Mouse (Mus musculus) left cerebral cortex, postnatal 36 days (tissue): ENCODE data around the gene Ruvbl2. TPM values are rescaled to one million over a fixed set of nuclear protein-coding genes. Genes with fewer than 3 reads are reported as not detected.
A peak's percentile ranks its signal among the peaks of the same experiment; 100 is the strongest.

Source experiments
- DNase-seq, 2 experiments: peaks; one replicate each; pipeline ENCODE4 v3.0.0; 2021 to 2022; ENCODE audit warnings: low spot score in 2 of 2, mixed read lengths in 1 of 2
- intact Hi-C: fragments of 180-260 bp; cut with DNase I; formaldehyde crosslinking; loops from one replicate; pipeline ENCODE4 v1.15.1; 2025
- total RNA-seq, 2 experiments: library from RNA; stranded (reverse); gene quantifications; 2 replicates each; pipeline ENCODE4 v1.2.3; 2021

Ruvbl2 gene
- total RNA-seq, 2 experiments from 2014 or later = 39.7 to 41.5 TPM

DNA sequence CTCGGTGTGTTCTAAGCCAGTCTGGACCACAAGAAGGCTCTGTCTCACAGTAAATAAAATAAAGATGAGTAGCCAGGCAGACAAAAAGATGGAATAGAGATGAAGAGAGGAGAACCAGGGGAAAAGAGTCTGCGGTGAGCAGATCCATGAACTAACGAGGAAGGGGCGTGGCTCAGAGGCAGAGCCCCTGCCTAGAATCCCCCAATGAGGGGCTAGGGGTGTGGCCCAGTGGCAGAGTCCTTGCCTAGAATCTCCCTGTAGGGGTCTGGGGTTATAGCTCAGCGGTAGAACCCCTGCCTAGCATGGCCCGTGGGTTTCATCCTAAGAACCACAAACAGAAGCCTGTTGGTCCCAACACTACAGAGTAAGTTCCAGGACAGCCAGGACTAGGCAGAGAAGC lies 850 bp downstream of the Ruvbl2 start:
- DNase-seq = no peak
- intact Hi-C loops = no loop called here

DNA sequence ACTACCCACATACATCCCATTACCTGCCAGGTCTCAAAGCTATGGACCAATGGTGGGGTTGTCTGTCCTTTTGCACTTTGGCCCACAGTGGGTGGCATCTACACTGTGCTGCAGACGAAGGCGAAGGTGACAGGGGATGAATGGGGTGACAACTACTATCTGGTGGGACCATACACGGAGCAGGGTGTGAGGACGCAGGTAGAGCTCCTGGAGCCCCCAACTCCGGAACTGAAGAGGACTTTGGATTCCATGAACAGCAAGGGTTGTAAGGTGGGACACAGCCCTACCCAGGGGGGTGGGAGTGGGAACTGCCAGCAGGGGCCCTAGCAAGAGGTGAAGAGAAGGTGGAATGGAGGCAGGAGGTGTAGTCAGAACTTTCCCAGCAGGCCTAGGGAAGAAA lies 1.5 kb downstream of the Ruvbl2 start:
- intact Hi-C loops = no loop called here
- DNase-seq = no peak

DNA sequence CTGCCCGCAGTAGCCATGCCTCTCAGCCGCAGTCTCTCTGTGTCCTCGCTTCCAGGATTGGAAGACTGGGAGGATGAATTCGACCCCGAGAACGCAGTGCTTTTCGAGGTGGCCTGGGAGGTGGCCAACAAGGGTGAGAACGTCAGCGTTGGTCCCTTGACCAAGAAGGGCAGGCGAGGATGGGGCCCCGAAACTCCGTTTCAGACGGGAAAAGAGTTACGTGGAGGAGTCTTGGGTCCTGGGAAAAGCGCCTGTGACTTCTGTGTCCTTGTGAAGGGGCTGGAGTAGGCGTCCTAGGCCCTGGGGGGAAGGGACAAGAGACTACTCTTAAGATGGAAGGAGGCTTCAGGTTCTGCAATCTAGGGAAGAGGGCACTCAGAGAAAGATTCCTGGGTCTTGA lies 2.9 kb downstream of the Ruvbl2 start:
- no peak for DNase-seq
- intact Hi-C loops = no loop called here

DNA sequence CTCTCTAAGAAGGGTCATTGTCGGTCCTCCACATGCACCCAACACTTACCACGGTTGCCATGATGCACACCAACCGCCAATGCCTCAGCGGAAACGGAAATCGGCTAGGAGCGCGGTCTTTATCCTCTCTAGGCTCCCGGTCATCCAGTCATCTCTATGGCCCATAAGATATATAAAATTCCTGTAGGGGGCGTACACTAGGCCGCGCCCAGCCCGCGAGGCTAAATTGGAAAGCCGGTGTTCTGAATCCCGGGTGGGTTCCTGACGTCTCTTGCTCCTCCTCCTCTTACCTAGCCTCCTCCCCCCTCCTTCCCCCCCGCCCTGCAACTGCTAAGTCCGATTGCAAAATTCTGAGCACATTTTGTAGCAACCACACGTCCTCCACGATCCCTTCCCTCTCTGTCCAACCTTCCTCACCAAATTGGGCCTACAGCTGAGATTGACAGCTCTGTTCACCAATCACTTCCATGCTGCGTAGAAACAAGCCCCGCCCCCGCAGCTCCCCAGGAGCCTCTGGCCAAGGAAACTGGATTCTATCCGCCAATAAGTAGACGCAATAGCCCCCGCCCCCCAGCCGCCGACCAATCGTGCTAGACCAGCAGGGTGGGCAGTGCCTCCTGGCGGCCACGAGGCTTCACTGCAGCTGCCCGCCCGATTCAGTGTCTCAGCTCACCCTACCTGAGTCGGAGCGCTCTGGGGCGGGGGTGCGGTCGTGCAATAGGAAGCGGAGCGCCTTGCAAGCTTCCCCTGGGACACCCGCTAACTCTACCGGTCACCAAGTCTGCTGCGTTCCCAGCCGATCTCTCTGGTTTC lies 3.5 kb downstream of the Ruvbl2 start, which contains the start of gene Gys1:
Gys1 (plus strand) TSS at position 642 of the 813 bp plus-strand sequence.
- intact Hi-C loops = no loop called here
- DNase-seq = peak; percentile 100

DNA sequence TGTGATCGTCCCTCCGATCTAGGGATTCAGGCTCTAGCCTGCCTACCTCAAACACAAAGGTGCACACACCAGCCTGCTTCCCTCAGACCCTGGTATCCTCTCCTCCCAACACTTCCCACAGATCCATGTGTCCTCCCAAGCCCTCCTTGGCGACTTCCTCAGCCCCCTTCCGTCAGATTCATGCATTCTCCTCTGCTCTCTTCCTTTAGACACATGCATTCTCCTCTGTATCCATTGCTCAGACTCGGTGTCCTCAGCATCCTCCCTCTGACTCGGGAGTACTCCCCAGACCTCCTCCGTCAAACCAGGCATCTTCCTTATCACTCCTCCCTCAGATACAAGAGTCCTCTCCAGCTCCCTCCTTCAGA lies 4.1 kb downstream of the Ruvbl2 start:
- no peak for DNase-seq
- intact Hi-C loops = no loop called here

DNA sequence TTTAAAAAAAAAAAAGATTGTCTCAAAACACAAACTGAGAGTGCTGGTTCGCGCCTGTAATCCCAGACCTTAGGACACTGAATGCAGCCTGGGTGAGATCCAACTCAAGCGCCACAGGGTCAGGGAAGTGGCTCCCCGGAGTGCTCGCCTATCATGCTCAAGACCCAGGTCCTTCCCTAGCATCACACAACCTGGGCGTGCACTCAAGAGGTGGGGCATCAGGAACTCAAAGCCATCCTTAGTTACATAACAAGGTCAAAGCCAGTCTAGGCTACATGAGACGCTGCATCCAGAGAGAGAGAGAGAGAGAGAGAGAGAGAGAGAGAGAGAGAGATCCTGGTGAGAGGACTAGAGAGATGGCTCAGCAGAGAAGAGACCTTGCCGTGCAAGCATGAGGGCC lies 11.3 kb downstream of the Ruvbl2 start:
- no peak for DNase-seq

DNA sequence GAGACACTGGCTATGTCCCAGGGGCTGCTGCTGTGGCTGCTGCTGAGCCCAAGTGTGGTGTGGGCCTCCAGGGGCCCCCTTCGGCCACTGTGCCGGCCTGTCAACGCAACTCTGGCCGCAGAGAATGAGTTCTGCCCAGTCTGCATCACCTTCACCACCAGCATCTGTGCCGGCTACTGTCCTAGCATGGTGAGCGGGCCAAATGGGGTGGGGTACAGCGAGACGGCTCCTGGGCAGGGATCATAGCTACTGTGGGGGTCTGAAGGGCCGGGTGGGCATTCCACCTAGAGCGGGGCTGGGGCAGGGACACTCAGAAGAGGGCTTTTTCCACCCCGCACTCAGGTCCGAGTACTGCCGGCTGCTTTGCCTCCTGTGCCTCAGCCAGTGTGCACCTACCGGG lies 16.7 kb downstream of the Ruvbl2 start:
- no peak for DNase-seq
- intact Hi-C loops = no loop called here

More for the DNA sequence above, 11.3 kb downstream of the Ruvbl2 start:
- intact Hi-C loops = no loop called here

DNA sequence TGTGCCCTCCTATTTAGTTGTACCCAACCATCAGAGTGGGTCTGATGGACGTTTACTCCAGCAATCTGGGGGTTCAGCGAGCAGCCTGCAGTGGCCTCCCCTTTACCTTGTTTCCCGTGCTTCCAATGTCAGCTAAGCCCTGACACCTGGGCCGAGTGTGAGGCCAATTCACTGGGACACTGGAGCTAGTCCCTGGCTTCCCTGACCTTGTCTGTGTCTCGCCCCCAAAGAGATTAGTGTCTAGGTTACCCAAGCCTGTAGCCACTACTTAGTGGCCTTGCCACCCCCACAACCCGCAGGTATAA lies 17.3 kb downstream of the Ruvbl2 start, which contains the start of gene Lhb:
Lhb (plus strand) TSS at position 206 of the 305 bp plus-strand sequence.
- no peak for DNase-seq
- intact Hi-C loops = no loop called here

DNA sequence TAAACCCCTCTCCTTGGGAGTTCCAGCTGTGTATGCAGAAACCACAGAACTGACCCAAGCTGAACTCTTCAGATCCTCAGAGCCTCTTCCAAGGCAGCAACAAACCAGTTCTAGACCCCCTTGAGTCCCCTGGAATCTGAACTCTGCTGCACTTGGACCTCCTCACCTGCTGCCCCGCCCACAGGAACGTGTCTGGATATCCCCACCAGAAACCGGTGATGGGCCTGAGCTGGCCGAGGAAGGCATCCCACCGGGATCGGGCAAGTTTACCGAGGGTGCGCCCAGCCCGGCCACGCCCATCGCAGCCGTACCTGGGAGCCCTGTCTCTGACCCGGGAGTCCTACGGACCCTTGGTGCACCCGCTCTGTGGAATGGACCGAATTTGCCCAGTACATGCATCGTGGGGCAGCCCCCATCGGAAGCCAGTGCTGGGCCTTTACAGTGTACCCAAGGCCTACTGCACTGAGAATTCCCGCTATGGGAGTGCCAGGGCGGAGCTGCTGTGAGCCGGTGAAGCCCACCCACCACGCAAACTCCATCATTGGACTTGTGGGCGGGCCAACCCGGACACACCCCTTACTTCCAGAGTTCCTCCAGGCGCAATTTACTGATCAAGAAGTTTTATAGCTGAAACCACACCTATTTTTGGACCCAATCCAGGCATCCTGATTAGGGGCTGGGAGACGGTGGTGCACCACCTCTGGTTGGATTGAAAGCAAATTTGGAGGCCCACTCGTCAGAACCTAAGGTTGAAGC lies 17.9 kb downstream of the Ruvbl2 start:
- intact Hi-C loops = no loop called here
- no peak for DNase-seq

DNA sequence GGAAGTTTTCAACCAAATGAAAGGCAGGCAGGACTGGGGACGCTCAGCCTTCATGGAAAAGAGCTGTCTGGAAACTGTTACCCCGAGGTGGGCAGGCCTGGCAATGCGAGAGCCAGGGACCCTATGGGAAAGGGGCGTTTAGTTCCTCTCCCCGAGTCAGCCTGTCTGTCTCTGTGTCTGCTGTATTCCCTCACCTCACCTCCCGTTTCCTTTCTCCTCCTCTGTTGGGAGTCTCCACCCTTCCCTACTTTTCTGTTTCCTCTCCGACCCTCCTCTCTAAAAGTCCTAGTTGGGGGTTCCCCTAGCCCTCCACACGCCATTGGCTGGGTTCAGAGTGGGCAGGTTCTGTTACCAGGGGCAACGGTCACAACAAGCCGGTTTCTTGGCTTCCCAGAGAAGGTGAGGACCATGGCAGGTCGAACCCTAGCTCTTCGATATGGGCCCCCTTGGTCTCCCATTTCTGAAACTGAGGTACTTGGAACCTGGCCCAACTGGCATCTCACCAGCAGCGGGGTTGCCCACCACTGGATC lies 19.9 kb downstream of the Ruvbl2 start:
- intact Hi-C loops = no loop called here
- DNase-seq = no peak

DNA sequence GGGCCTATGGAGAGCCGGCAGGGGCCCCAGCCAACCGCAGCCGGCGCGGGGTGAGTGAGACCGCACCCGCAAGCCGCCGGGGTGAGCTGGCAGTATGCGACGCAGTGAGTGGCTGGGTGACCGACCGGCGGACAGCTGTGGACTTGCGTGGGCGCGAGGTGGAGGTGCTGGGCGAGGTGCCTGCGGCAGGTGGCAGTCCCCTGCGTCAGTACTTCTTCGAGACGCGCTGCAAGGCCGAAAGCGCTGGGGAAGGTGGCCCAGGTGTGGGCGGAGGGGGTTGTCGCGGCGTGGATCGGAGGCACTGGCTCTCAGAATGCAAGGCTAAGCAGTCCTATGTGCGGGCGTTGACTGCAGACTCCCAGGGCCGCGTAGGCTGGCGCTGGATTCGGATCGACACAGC lies 22.3 kb downstream of the Ruvbl2 start:
- peak; percentile 33 to 69 for DNase-seq
- intact Hi-C loops = no loop called here

DNA sequence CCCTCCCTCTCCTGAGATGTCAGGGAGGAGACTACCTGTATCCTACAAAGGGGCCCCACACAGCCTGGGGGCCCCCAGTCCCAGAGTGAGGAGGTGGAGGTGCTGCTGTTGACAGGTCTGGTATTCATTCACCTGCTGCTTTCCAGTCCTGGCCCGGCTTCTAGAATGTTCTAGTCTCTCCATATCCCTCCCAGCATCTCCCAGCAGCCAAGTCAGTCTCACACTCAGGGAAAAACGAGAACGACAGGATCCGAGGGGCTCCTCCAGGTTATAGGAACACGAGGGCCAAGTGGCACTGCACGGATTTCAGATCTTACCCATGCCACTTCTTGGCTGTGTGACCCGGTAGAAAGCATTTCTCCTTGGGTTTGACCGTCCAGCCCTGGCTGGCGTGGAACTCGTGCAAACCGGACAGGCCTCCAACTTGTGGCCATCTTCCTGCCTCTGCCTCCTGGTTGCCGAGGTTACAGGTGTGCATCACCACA lies 23.1 kb downstream of the Ruvbl2 start:
- intact Hi-C loops = no loop called here
- DNase-seq = no peak

DNA sequence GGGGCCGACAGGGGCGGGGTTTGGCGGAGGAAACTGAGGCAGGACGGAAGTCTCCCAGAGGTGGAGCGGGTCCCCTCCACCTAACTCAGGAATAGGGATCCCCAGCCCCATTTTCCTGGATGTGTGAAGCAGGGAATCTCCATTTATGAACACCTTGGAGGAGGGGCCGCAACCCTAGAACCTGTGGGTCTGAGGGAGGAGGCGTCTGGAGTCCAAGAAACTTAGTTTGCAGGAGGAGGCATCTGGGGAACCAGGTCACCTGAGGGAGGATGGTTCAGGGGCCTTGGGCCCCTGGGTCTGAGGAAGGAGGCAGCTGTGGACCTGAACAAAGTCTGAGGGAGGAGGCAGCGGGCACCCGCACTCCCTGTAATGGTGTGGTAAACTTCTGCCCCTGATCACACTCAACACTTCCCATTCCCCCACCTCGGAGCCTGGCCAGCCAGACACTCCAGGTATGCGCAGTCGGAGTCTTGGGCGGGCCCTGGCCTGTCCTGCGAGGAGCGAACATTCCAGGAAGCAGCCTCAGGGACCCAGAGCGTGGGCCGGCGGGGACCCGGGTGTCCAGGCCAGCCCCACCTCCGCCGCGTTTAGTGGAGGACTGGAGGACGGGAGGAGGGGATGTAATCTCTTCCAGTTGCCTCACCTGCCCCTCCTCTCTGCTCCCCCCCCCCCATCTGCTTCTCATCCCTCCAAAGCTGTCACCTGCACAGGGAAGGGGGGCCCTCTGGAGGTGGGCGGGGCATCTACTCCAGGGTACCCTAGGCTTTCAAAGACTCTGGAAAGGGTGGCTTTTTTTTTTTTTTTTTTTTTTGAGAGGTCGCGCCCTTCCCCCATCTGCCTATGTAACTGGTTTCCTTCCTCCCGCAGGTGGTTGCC lies 23.8 kb downstream of the Ruvbl2 start:
- DNase-seq = no peak
- intact Hi-C loops = no loop called here

DNA sequence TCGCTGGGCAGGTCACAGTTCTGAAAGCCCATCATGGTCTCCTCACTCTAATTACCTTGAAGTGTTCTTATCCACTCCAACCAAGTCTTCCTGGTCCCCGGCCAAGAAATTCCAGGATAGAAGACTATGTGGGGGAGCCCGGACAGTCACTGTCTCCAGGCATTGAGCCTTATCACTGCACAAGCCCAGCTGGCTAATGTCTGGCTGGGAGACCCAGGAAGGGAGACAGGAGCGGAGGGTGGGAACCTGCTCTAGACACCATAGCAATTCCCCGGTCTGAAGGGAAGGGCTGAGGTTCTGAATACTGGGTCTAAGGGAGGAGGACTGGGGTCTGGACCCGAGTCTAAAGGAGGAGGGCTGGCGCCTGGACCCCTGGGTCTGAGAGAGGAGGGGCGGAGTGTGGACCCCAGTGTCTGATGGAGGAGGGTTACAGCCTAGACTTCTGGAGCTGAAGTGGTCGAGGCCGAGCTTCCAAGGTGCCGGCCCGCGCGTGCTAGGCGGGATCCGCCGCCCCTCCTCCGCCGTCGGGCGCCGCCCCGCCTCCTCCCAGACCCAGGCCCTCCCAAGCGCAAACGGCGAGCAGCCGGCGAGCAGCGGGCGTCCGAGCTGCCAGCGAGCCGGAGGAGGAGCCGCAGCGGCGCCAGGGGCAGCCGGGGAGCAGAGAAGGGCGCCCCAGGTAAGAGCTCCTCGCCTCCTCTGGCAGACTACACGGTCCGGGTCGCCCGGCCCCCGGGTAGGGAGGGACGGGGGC lies 24.6 kb downstream of the Ruvbl2 start, which contains the start of gene Ntf5:
Ntf5 (plus strand) TSS at position 583 of the 751 bp plus-strand sequence.
- DNase-seq = no peak
- intact Hi-C loops = no loop called here

DNA sequence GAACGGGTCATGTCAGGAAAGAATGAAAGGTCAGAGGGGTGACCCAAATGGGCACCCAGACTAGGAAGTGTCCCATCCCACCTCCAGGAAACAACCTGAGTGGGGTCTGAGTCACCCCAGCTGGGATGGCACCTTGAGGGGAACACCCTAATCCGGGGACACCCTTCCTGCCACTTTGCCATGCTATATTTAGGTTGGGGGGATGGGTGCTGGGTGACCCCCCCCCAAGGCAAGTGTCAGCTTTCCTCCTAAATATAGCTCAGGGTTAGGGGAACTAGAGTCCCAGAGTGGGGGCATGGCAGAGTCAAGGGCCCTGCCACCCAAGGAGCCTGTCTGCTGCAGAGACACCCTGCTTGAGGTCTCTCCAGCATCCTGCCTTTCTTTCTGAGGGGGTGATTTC lies 25.5 kb downstream of the Ruvbl2 start:
- no peak for DNase-seq
- intact Hi-C loops = no loop called here

DNA sequence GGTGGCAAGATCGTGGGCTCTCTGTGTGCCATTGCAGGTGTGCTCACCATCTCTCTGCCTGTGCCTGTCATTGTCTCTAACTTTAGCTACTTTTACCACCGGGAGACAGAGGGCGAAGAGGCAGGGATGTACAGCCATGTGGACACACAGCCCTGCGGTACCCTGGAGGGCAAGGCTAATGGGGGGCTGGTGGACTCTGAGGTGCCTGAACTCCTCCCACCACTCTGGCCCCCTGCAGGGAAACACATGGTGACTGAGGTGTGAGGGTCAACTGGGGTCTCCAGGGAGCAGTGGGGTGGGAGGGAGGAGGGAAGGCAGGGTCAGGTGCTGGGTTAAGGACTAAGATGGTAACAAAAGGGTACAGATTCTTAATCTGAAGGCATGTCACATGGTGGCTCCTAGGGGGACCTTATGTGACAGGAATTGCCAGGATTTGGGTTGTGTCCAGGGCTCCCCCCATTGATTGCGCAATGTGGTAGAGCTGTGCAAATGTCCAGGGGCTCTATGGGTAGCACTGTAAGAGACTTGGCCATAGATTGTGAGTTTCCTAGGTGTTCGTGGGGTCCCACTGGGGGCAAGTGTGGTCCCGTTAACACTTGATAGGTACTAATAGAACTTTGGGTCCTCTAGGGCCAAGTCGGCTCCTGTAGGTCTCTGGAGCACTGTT lies 28.3 kb downstream of the Ruvbl2 start:
- intact Hi-C loops = no loop called here
- DNase-seq = no peak

DNA sequence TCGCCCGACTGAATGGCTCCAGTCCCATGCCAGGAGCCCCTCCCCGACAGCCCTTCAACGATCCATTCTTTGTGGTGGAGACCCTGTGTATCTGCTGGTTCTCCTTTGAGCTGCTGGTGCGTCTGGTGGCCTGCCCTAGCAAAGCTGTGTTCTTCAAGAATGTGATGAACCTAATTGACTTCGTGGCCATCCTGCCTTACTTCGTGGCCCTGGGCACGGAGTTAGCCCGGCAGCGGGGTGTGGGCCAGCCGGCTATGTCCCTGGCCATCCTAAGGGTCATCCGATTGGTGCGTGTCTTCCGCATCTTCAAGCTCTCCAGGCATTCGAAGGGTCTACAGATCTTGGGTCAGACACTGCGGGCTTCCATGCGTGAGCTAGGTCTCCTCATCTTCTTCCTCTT lies 28.9 kb downstream of the Ruvbl2 start:
- intact Hi-C loops = no loop called here
- no peak for DNase-seq

DNA sequence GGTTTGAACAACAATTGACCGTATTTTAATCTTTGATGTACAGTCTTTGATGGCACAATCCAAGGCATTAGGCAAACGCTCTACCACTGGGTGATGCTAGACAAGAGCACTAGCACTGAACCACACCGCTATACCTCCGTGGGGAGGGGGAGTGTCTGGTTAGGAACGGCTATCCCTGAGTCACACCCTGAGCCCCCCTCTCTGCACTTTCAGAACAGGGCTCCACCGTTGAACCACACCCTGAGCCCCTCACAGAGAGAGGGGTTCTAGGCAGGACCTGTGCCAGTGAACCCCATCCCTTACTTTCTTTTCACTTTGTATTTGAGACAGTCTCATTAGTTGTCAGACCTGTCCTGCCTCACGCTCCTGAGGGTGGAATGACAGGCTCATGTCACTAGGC lies 29.5 kb downstream of the Ruvbl2 start:
- intact Hi-C loops = no loop called here
- DNase-seq = no peak

DNA sequence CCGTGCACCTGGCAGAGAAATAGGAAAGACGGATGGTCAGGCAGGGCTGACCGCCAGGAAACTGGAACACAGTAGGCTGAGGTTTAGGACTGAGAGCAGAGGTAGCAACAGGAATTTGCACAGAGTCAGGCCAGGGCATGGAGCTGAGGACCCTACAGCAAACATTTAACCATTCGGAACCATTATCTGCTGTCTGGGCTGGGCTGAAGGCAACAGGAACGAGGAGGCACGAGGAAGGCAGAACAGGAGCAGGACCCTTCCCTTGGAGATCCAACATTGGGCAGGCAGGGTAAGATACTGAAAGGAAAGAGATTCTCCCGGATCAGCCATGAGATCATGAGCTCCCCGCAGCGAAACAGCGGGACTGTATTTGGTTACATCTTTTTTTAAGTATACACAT lies 30.1 kb downstream of the Ruvbl2 start:
- no peak for DNase-seq
- intact Hi-C loops = no loop called here
